Mouse (Mus musculus): Measurements from ENCODE around the gene Adam19. TPM values are rescaled to one million over a fixed set of nuclear protein-coding genes. Genes with fewer than 3 reads are reported as not detected.
A peak's percentile ranks its signal among the peaks of the same experiment; 100 is the strongest.

Adam19 gene
- polyA plus RNA-seq, 1 experiment from 2014 or later, result 9.3 TPM

- peaks cover 30% of the 10 kb centered on the region for H3K27me3 ChIP-seq (ENCODE audit: low read depth, poor library complexity, severe bottlenecking)
Measured at GRCm38 (mm10) chr11:46058916-46059315, 3.1 kb downstream of the Adam19 start.

GRCm38 (mm10) chr11:46059887-46060650, 4.3 kb downstream of the Adam19 start:
- no peak overlapping the region for H3K4me3 ChIP-seq
- peaks cover 44% of the 10 kb centered on the region for H3K4me1 ChIP-seq
- no peaks in the 10 kb centered on the region for H3K9me3 ChIP-seq (replicated peaks)
- H3K27ac ChIP-seq (replicated peaks), result no peak overlapping the region
- H3K27me3 ChIP-seq (ENCODE audit: low read depth, poor library complexity, severe bottlenecking), result peaks cover 22% of the 10 kb centered on the region
- DNase-seq (ENCODE audit: low spot score), result no peak
- H3K36me3 ChIP-seq, result no peaks in the 10 kb centered on the region
- WGBS, result 74% methylated on average over 8 of the region's 8 CpGs

More at GRCm38 (mm10) chr11:46058916-46059315, 3.1 kb downstream of the Adam19 start:
- H3K36me3 ChIP-seq, result no peaks in the 10 kb centered on the region
- no peaks in the 10 kb centered on the region for H3K9me3 ChIP-seq (replicated peaks)
- H3K27ac ChIP-seq (replicated peaks), result no peak overlapping the region
- peaks cover 44% of the 10 kb centered on the region for H3K4me1 ChIP-seq
- no peak for DNase-seq (ENCODE audit: low spot score)
- no peak overlapping the region for H3K4me3 ChIP-seq
- 88% methylated on average over 4 of the region's 4 CpGs for WGBS

GRCm38 (mm10) chr11:46060651-46061020, 4.8 kb downstream of the Adam19 start:
- H3K27me3 ChIP-seq (ENCODE audit: low read depth, poor library complexity, severe bottlenecking), result peaks cover 19% of the 10 kb centered on the region
- WGBS, result 71% methylated on average over 5 of the region's 5 CpGs
- no peak for DNase-seq (ENCODE audit: low spot score)

GRCm38 (mm10) chr11:46061776-46062445, 6.1 kb downstream of the Adam19 start:
- 82% methylated on average over 6 of the region's 6 CpGs for WGBS
- H3K27me3 ChIP-seq (ENCODE audit: low read depth, poor library complexity, severe bottlenecking), result peaks cover 13% of the 10 kb centered on the region
- 0 out of 2 replicates have a peak, but pooled peaks cover 2% of the 10 kb centered on the region for H3K36me3 ChIP-seq
- no peak for DNase-seq (ENCODE audit: low spot score)
- peaks cover 39% of the 10 kb centered on the region for H3K4me1 ChIP-seq
- no peak overlapping the region for H3K4me3 ChIP-seq
- H3K27ac ChIP-seq (replicated peaks), result no peak overlapping the region
- no peaks in the 10 kb centered on the region for H3K9me3 ChIP-seq (replicated peaks)

More at GRCm38 (mm10) chr11:46060651-46061020, 4.8 kb downstream of the Adam19 start:
- no peaks in the 10 kb centered on the region for H3K36me3 ChIP-seq
- H3K9me3 ChIP-seq (replicated peaks), result no peaks in the 10 kb centered on the region
- no peak overlapping the region for H3K27ac ChIP-seq (replicated peaks)
- no peak overlapping the region for H3K4me3 ChIP-seq
- peaks cover 44% of the 10 kb centered on the region for H3K4me1 ChIP-seq

- WGBS, result 63% methylated on average over 4 of the region's 4 CpGs
- H3K9me3 ChIP-seq (replicated peaks), result no peaks in the 10 kb centered on the region
Measured at GRCm38 (mm10) chr11:46062569-46062968, 6.8 kb downstream of the Adam19 start.

DNA sequence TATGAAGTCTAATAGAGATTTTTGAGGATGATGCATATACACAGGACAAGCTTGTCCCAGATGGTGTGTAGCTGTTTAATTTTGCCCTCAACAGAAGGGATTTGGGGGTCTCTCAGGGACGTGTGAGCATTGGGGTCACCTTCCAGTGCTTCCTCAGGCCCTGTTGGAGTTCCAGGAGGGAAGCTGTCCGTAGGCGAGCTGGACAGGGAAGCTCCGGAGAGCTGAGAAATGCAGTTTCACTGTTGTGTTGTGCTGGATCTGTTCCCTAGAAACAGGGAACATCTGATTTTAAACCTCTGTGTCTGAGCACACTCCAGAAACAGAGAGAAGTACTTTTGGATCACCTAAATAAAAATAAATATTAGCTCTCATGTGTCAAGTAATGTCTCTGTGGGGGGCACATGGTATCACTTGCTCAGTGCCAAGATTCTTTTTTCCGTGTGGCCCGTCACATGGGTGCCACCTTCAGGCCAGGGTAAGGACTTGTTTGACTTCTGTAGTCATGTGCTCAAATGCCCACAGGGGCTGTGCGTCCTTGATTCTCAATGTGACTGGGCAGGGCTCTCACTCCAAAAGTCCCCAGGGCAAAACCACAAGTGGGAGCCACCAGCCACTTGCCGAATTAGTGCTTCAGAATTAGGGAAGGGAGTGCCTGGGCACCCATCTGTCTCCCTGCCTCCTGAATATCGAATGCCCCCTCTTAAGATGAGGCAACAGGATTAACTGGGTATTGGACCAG, 7.4 kb downstream of the Adam19 start:
- Histone ChIP-seq H3K27ac (replicated peaks) (no peak overlapping the region), H3K4me1 (peaks cover 30% of the 10 kb centered on the region), H3K27me3 (ENCODE audit: low read depth, poor library complexity, severe bottlenecking) (peaks cover under 1% of the 10 kb centered on the region; the same call in 1 of the 2 replicates), H3K4me3 (no peak overlapping the region), H3K36me3 (0 out of 2 replicates have a peak, but pooled peaks cover 2% of the 10 kb centered on the region), H3K9me3 (replicated peaks) (no peaks in the 10 kb centered on the region)
- no peak for DNase-seq (ENCODE audit: low spot score)
- WGBS, result 72% methylated on average over 9 of the region's 9 CpGs

More at GRCm38 (mm10) chr11:46062569-46062968, 6.8 kb downstream of the Adam19 start:
- Histone ChIP-seq H3K4me3 (no peak overlapping the region), H3K27me3 (ENCODE audit: low read depth, poor library complexity, severe bottlenecking) (peaks cover 7% of the 10 kb centered on the region), H3K27ac (replicated peaks) (no peak overlapping the region), H3K4me1 (peaks cover 32% of the 10 kb centered on the region), H3K36me3 (0 out of 2 replicates have a peak, but pooled peaks cover 2% of the 10 kb centered on the region)
- DNase-seq (ENCODE audit: low spot score), result no peak

- Histone ChIP-seq H3K27me3 (ENCODE audit: low read depth, poor library complexity, severe bottlenecking) (no peaks in the 10 kb centered on the region), H3K36me3 (0 out of 2 replicates have a peak, but pooled peaks cover 2% of the 10 kb centered on the region), H3K27ac (replicated peaks) (peak overlapping the region; percentile 59)
Measured at GRCm38 (mm10) chr11:46064767-46065166, 9.0 kb downstream of the Adam19 start.

GRCm38 (mm10) chr11:46065201-46066011, 9.6 kb downstream of the Adam19 start:
- no peak overlapping the region for H3K4me3 ChIP-seq
- no peaks in the 10 kb centered on the region for H3K9me3 ChIP-seq (replicated peaks)
- H3K27ac ChIP-seq (replicated peaks), result peak overlapping the region; percentile 59
- peak; percentile 30 for DNase-seq (ENCODE audit: low spot score)
- H3K4me1 ChIP-seq, result peaks cover 47% of the 10 kb centered on the region
- WGBS, result 76% methylated on average over 21 of the region's 21 CpGs
- H3K36me3 ChIP-seq, result 0 out of 2 replicates have a peak, but pooled peaks cover 2% of the 10 kb centered on the region
- H3K27me3 ChIP-seq (ENCODE audit: low read depth, poor library complexity, severe bottlenecking), result no peaks in the 10 kb centered on the region

More at GRCm38 (mm10) chr11:46064767-46065166, 9.0 kb downstream of the Adam19 start:
- Histone ChIP-seq H3K9me3 (replicated peaks) (no peaks in the 10 kb centered on the region), H3K4me3 (no peak overlapping the region), H3K4me1 (peaks cover 43% of the 10 kb centered on the region)
- DNase-seq (ENCODE audit: low spot score), result no peak
- WGBS, result 80% methylated on average over 8 of the region's 8 CpGs

GRCm38 (mm10) chr11:46067371-46068060, 11.7 kb downstream of the Adam19 start:
- no peak for DNase-seq (ENCODE audit: low spot score)
- peaks cover 49% of the 10 kb centered on the region for H3K4me1 ChIP-seq
- WGBS, result 89% methylated on average over 10 of the region's 10 CpGs

DNA sequence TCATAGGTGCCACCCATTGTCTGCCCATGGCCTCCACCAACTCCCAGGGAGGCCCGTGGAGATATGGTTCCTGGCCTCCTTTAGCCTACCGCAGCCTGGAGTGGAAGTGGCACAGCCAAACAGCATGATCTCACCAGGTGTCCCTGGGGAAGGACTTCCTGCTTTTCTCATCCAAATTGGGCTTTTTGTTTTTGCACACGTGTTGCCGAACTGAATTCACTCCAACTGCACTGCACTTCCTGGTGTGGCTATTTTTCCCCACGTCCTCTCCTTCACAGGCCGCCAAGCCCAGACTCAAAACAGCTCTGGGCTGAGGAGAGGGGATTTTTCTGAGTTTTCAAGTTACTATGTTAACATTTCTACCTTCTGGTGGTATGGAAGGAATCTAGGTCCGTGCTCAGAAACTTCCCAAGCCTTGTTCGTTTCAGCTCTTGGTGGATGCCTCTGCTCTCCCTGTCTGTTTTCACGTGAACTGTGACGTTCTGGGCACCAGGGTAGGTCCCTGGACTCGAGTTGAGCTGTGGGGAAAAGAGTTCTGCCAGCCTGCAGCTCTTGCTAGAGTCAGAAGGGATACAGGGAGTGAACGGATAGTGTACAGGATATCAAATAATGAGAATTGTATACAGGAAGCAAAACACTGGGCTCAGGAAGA, 13.1 kb downstream of the Adam19 start:
- Histone ChIP-seq H3K36me3 (0 out of 2 replicates have a peak, but pooled peaks cover 2% of the 10 kb centered on the region), H3K9me3 (replicated peaks) (no peaks in the 10 kb centered on the region), H3K27me3 (ENCODE audit: low read depth, poor library complexity, severe bottlenecking) (no peaks in the 10 kb centered on the region), H3K4me1 (peaks cover 47% of the 10 kb centered on the region), H3K27ac (replicated peaks) (peak overlapping the region; percentile 49), H3K4me3 (no peak overlapping the region)
- 33% methylated on average over 12 of the region's 12 CpGs for WGBS
- no peak for DNase-seq (ENCODE audit: low spot score)

More at GRCm38 (mm10) chr11:46067371-46068060, 11.7 kb downstream of the Adam19 start:
- H3K4me3 ChIP-seq, result no peak overlapping the region
- 0 out of 2 replicates have a peak, but pooled peaks cover 2% of the 10 kb centered on the region for H3K36me3 ChIP-seq
- no peak overlapping the region for H3K27ac ChIP-seq (replicated peaks)
- no peaks in the 10 kb centered on the region for H3K9me3 ChIP-seq (replicated peaks)
- H3K27me3 ChIP-seq (ENCODE audit: low read depth, poor library complexity, severe bottlenecking), result no peaks in the 10 kb centered on the region

All from midbrain, embryonic 10.5 days (tissue).